Mouse (Mus musculus) ZHBTc4 (cell line): ENCODE results near the gene Mafk.

Experiments
- DNase-seq: peaks from one replicate; pipeline ENCODE4 v3.0.0-alpha.2; 2011; ENCODE audit warnings: low read depth, low spot score

Mafk gene

GRCm38 (mm10) chr5:139818801-139819200 is 27.5 kb downstream of the Mafk start:
- DNase-seq: peak; percentile 62

- DNase-seq: no peak
These were observed 28.3 kb downstream of the Mafk start, which contains the start of gene Tmem184a for GRCm38 (mm10) chr5:139819538-139820181. Tmem184a (minus strand) TSS chr5:139819917.

GRCm38 (mm10) chr5:139821466-139822459 is 30.4 kb downstream of the Mafk start:
- peak; percentile 27 for DNase-seq

- DNase-seq: peak; percentile 63
These were observed 33.2 kb downstream of the Mafk start for GRCm38 (mm10) chr5:139824531-139824930.

GRCm38 (mm10) chr5:139825947-139826346 is 34.6 kb downstream of the Mafk start:
- no peak for DNase-seq

- peak; percentile 92 for DNase-seq
These were observed 35.2 kb downstream of the Mafk start, which contains the start of the genes Gm26938 and Psmg3 for GRCm38 (mm10) chr5:139826357-139827055. Gm26938 (minus strand) TSS chr5:139826407. Psmg3 (minus strand) TSS chr5:139826885.

GRCm38 (mm10) chr5:139827593-139827992 is 36.3 kb downstream of the Mafk start:
- peak; percentile 67 for DNase-seq

GRCm38 (mm10) chr5:139829384-139829783 is 38.1 kb downstream of the Mafk start:
- DNase-seq: no peak

- DNase-seq: peak; percentile 47
These were observed 39.4 kb downstream of the Mafk start for GRCm38 (mm10) chr5:139830734-139831133.

- DNase-seq: no peak
These were observed 40.8 kb downstream of the Mafk start for GRCm38 (mm10) chr5:139832125-139832524.

GRCm38 (mm10) chr5:139835706-139836105 is 44.4 kb downstream of the Mafk start:
- DNase-seq: no peak

- peak; percentile 73 for DNase-seq
These were observed 47.2 kb downstream of the Mafk start for GRCm38 (mm10) chr5:139838476-139838892.

- no peak for DNase-seq
These were observed 47.8 kb downstream of the Mafk start for GRCm38 (mm10) chr5:139839142-139839541.

- DNase-seq: no peak
These were observed 58.5 kb downstream of the Mafk start for GRCm38 (mm10) chr5:139849626-139850320.
